Mouse (Mus musculus): ENCODE measurements at regions not wholly inside any gene's neighbourhood (a gene's known extent, or its start where the extent isn't known, plus 50 kb on each side); places are given as distances from the start of the nearest gene placed in this dataset.

GRCm38 (mm10) chr8:6439069-6439468, 1333.9 kb upstream of the Slc10a2 start:
- TF ChIP-seq CTCF (IDR thresholded peaks at IDR 0.05; ENCODE audit: low read depth) (no peak), EP300 (IDR thresholded peaks at IDR 0.05; ENCODE audit: low read depth) (no peak)

Measured in heart, postnatal 0 days (tissue).